Mouse (Mus musculus): Measurements from ENCODE around the gene Mtx2. TPM values are rescaled to one million over a fixed set of nuclear protein-coding genes. Genes with fewer than 3 reads are reported as not detected.

Gene Mtx2
- total RNA-seq (2023) = 10 to 100 TPM; 17.1 to 19.0 TPM

DNA sequence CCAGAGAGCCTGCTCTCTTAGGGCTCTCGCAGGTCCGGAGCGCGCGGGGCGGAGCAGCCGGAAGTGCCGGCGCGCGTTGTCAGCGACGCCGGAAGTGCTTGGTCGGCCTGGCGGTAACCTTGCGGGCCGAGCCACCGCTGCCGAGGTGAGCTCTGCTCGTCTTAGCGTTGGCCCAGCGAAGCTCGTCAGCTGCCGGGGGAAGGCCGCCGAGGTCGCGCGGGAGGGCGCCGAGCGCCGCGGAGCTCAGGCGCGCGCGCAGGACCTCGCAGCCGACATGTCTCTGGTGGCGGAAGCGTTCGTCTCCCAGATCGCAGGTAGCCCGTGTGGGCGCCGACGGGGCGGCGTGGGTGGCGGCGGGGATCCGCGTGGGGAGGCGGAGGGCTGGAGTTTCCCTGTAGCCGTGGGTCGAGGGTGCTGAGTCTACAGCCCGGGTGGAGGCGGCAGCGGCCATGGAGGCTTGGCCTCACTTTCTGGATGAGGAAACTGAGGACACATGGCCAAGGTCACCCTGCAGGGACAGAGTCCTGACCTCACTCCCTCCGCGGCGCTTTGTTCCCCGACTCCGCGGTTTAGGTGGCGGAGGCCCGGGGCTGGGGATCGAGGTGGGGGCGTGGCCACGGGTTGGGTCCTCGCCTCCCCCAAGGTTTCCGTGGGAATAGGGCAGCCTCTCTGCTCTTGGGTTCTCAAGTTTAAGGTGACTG is at the start of gene Mtx2:
Gene Mtx2, plus strand, starts transcription at position 74 of the 701 bp plus-strand sequence.

Other genes starting within 250 kb of the Mtx2 start
- 10 to 100 TPM; 40.6 to 49.3 TPM for gene Lnpk, start 246.4 kb upstream of the Mtx2 start, total RNA-seq (2023)
- not detected for gene Evx2, start 166.2 kb upstream of the Mtx2 start, total RNA-seq (2023)
- gene Hoxd13, start 157.5 kb upstream of the Mtx2 start, total RNA-seq (2023) = not detected
- not detected for gene Hoxd12, start 150.8 kb upstream of the Mtx2 start, total RNA-seq (2023)
- not detected for gene Hoxd11, start 146.2 kb upstream of the Mtx2 start, total RNA-seq (2023)
- gene Hoxd10, start 133.9 kb upstream of the Mtx2 start, total RNA-seq (2023) = not detected
- gene Hoxd9, start 128.1 kb upstream of the Mtx2 start, total RNA-seq (2023) = not detected
- not detected for gene Hoxd8, start 121.2 kb upstream of the Mtx2 start, total RNA-seq (2023)
- not detected for gene Hoxd3, start 113.9 kb upstream of the Mtx2 start, total RNA-seq (2023)
- gene Hoxd4, start 113.9 kb upstream of the Mtx2 start, total RNA-seq (2023) = not detected
- gene Gm28230, start 99.1 kb upstream of the Mtx2 start, total RNA-seq (2023) = not detected
- gene Hoxd1, start 62.8 kb upstream of the Mtx2 start, total RNA-seq (2023) = not detected